Mouse (Mus musculus) ovary, postnatal 14 days (tissue): ENCODE data around the gene Rabgap1l.
A peak's percentile ranks its signal among the peaks of the same experiment; 100 is the strongest.

ENCODE experiments used
- DNase-seq: peaks from one replicate; pipeline ENCODE4 v3.0.0; 2022; ENCODE audit warnings: low spot score

Gene Rabgap1l

GRCm38 (mm10) chr1:160594066-160594465, 198.9 kb downstream of the Rabgap1l start:
- DNase-seq = no peak

GRCm38 (mm10) chr1:160588911-160589590, 204.0 kb downstream of the Rabgap1l start:
- DNase-seq = no peak

DNA sequence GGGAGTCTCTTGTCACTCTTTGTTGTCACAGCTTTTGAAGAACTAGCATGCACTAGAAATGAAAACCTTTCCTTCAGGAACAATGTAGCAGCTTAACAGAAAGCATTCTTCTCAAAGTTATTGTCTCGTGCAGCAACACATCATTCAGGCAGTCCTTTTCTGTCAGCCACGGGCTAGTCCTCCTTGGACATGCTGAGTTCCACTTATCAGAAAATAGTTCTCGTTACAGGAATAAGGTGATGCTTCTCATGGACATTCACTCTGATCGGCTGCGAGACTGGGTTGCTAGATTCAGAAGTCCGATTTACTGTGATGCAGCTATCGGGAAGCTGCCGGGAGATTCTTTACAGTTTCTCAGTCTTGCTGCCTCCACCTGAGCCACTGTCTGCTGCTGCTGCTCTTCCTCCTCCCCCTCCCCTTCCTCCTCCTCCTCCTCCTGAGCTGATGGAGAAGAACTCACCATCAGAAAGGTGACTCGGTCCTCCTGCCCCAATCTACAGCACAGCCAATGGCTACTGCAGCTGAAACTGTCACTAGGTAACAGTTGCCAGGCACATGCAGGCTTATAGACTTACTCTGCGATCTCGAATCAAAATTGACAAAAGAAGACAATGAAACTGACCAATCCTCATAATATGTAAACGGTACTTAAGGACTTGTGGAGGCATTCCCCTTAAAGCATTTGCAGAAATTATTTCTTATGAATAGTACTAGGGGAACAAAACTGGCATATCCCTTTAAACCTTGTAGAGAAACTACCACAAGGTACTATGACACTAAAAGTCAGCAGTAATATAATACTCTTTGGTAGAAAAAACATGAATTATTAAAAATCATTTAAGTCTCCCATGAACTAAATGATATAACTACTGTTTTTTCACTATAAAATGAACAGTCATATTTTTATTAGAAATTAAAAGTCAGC, 213.4 kb downstream of the Rabgap1l start:
- no peak for DNase-seq

DNA sequence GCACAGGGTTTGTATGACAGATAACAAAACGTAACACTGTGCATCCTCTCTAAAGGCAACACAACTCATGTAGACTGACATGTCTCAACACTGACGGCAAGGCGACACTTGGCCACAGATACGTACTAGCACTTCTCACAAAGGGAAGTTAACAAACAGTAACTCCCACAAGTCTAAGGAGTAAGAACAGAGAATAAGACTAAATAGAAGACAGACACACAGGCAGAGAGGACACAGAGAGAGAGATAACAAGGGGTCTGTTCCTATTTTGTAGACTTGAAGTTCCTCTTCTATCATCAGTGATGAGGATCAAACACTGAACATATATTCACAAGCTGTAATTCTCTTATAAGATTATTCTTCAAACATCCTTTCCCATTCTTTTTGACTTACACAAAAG, 216.9 kb downstream of the Rabgap1l start:
- DNase-seq = no peak

GRCm38 (mm10) chr1:160574039-160574438, 219.0 kb downstream of the Rabgap1l start:
- DNase-seq = no peak

GRCm38 (mm10) chr1:160566458-160566857, 226.6 kb downstream of the Rabgap1l start:
- no peak for DNase-seq

DNA sequence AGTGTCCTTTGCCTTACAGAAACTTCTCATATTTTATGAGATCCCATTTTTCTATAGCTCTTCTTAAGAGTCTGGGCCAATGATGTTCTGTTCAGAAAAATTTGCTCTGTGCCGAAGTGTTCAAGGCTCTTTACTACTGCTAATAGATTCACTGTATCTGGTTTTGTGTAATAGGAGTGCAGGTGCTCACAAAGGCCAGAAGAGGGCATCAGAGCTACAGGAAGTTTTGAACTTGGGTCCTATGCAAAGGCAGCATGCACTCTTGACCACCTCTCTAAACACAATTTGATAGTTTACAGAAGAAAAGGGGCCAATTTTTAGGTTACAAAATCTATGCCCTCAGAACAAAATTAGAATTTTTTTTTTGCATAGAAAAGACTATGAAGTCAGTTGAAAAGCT, 231.6 kb downstream of the Rabgap1l start:
- peak; percentile 5 for DNase-seq

- DNase-seq = no peak
Measured at GRCm38 (mm10) chr1:160550636-160551035, 242.4 kb downstream of the Rabgap1l start.

DNA sequence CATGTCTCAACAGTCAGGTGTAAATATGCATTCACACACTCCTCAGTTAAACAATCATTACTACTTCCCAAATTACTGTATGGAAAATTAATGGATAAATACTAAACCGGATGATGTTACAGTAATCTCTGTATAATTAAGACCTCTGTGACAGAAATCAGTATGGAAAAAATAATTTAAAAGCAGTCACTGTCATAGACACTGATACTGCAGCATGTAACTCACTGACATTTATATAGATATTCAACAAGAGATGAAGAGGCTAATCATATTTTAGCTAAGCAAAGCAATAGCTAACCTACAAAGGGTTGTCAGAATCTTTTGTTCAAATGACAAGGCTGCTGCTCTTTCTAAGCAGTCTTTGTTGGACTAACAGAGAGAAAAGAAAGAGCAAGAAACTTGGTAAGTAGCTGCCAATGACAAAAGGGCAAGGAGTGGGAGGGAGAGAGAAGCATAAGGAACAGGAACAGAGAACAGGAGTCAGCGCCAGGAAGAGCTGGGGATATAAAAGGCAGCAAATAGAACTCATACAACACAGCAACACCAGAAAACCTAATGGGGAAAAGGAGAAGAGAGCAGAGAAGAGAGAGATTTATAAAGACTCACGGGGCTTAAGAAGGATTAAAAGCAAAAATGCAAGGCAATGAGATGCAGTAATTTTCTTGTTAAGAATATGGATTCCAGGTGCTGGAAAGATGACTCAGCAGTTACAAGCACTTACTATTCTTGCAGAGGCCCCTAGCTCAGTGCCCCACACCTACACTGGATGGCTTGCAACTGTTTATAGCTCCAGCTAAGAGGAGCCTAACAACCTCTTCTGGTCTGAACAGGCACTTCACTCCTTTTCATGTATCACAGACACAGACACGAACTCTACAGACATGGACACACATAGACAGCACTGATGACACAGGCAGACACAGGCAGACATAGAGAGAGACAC, 244.8 kb downstream of the Rabgap1l start:
- no peak for DNase-seq

GRCm38 (mm10) chr1:160535649-160536048, 257.4 kb downstream of the Rabgap1l start:
- no peak for DNase-seq

DNA sequence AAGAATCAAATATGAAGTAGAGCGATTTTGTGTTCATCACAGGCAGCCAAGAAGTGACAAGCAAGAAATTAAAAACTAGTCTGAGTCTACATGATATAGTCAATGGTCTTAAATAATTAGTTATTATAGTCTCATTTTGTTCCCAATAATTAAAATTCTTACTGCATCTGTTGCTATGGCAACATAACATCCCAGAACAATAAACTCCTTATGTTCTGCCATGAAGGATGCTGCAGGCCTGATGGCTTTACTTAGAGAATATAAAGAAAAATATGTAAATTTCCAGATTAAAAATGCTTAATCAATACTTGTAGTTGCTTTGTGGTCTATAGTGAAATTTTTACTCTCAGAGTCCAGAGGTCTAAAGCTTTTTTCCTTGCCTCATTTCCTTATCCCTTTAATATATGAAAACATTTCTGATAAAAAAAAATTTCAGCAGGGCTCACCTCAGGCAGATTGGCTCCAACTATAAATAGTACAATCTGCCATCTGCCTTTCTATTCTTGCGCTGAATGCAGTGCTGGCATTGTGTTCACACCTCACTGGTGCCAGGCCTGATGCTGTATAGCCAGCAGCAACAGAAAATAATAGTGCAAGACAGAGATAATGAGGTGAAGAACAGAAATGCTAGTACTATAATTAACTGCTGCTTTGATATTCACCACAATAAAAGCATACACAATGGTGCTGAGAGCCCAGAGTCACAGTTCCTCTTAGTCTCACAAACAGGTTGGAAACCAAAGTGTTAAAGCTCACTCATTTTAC, 258.3 kb downstream of the Rabgap1l start:
- no peak for DNase-seq

GRCm38 (mm10) chr1:160533209-160533820, 259.7 kb downstream of the Rabgap1l start:
- DNase-seq = no peak

DNA sequence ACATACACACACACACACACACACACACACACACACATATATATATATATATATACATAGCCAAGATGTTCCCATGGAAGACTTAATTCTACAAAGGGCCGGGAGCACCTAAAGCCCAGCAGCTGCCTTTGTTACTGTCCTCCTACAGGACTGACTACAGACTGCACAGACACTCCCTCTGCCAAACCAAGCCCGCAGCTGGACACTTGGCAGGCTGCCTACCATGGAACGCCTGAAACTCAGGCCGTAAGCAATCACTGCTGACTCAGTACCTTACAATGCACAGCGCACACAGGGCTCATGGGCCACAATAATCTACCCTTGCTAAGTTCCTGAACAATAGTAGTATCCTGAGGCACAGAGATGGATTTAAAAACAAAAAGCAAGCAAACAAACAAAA, 261.6 kb downstream of the Rabgap1l start:
- peak; percentile 69 for DNase-seq

DNA sequence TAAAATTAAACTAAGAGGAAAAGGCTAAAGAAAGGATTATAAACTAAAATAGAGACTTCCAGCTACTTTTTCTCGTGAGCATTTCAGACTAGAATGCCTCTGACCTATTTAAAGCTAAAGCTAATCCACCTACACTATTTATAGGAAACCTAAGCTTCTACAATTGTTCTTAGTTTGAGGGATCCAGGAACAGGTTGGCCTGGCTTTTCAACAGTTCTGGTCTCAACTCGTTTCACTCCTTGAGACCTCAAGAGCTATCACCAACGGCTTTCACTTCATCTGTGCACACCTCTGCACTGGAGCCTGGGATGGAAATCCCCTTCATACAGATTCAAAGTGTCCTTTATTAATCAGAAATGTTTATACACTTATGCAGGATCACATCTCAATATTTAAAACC, 271.1 kb downstream of the Rabgap1l start:
- no peak for DNase-seq

- DNase-seq = no peak
Measured at GRCm38 (mm10) chr1:160520665-160521064, 272.3 kb downstream of the Rabgap1l start.

GRCm38 (mm10) chr1:160519896-160520465, 273.0 kb downstream of the Rabgap1l start:
- no peak for DNase-seq

GRCm38 (mm10) chr1:160518552-160518951, 274.5 kb downstream of the Rabgap1l start:
- DNase-seq = no peak

GRCm38 (mm10) chr1:160507766-160508165, 285.2 kb downstream of the Rabgap1l start:
- no peak for DNase-seq

- no peak for DNase-seq
Measured at GRCm38 (mm10) chr1:160496906-160497577, 296.0 kb downstream of the Rabgap1l start.

- no peak for DNase-seq
Measured at GRCm38 (mm10) chr1:160485731-160486130, 307.3 kb downstream of the Rabgap1l start.
